Mouse (Mus musculus) T-cell, adult 2 months (primary cell): ENCODE results near the gene P2rx6.

Source experiments
- DNase-seq: peaks from one replicate; pipeline ENCODE4 v3.0.0; 2022; ENCODE audit warnings: low spot score

P2rx6 gene

GRCm38 (mm10) chr16:17561128-17561750 is 446 bp upstream of the P2rx6 start, which contains the start of gene Lrrc74b:
Gene Lrrc74b (minus strand): TSS chr16:17561247.
- DNase-seq: no peak

DNA sequence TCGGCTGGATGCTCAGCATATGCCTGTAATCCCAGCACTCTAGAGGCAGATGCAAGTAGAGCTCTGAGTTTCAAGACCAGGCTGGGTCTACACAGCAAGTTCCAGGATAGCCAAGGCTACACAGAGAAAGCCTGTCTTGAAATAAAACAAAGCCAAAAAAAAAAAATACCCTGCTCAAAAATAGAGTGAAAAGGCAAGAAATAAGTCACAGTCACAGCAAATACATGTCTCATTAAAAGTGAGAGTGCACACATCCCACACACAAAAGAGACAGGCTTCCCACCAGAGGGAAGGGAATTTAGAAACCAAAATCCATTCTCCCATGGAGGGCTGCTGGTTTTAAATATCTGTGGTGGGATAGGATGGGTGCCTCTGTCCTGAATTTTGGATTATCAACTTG is 1.9 kb downstream of the P2rx6 start:
- DNase-seq: no peak

DNA sequence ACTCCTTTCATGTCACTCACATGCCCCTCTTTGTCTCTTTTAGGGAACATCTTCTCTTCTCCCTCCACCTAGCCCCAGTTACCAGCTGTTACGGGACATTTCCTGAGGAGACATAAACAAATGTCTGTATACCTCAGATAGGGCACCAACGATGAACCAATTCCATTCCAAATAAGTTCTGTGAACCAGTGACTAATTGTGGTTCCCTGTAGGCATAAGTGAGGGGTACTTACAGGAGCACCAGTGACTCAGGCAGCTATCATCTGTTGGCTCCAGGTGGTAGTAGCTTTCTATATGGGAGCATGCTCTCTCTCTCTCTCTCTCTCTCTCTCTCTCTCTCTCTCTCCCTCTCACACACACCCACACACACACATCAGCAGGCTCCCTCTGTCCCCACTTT is 2.5 kb downstream of the P2rx6 start:
- no peak for DNase-seq

DNA sequence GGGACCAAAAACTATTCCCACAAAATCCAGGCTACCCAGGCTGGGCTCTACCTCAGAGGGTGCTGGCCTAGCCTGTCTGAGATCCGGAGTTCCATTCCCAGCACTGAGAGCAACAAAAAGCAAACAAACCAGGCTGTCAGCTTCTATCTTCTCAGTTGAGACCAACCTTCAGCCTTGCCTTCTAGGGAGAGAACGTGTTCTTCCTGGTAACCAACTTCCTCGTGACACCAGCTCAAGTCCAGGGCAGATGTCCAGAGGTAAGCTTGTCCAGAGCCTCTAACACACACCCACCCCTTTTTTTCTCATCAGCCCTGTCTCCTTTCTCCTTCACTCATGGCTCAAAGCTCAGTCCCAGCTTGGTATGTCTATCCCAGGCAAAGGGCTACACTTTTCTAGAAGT is 3.1 kb downstream of the P2rx6 start:
- DNase-seq: no peak

DNA sequence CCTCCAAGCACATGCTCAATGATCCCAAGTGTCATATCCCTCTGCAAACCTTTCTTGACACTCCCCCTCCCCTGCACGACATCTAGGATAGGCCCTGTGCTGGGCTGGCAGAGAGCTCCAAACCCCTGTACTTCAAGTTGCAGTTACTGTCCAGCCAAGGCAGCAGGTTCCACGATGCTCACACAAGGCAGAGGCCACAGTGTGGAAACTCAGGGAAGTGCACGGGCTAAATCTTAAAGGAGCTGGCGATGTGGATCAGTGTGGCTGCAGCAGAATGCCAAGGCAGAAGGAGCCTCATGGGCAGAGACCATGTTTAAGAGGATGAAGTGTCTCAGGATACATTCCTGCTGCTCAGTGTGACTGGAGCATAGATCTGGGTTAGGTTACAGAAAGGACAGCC is 4.5 kb downstream of the P2rx6 start:
- no peak for DNase-seq

- DNase-seq: no peak
Observed at GRCm38 (mm10) chr16:17575870-17576824, 14.5 kb downstream of the P2rx6 start.

GRCm38 (mm10) chr16:17576825-17577215 is 15.1 kb downstream of the P2rx6 start:
- no peak for DNase-seq

GRCm38 (mm10) chr16:17583064-17583463 is 21.4 kb downstream of the P2rx6 start, which contains the start of gene Slc7a4:
Gene Slc7a4 (minus strand): TSS chr16:17583214.
- DNase-seq: no peak

DNA sequence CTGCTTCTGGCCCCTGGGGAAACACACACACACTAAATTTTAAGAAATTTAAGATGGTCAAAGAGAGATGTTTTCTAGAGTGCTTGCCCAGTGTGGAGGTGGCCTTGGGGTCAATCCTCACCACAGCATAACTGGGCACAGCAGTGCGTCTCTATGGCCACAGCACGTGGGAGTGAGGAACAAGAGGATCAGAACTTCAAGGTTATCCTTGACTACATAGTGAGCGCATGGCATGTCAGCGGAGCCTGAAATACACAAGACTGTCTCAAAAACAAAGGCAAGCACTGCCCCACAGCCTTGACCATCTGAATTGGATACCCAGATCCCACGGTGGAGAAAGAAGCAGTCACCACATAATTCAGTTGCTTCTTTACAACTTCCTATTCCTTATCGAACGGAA is 22.9 kb downstream of the P2rx6 start:
- no peak for DNase-seq

DNA sequence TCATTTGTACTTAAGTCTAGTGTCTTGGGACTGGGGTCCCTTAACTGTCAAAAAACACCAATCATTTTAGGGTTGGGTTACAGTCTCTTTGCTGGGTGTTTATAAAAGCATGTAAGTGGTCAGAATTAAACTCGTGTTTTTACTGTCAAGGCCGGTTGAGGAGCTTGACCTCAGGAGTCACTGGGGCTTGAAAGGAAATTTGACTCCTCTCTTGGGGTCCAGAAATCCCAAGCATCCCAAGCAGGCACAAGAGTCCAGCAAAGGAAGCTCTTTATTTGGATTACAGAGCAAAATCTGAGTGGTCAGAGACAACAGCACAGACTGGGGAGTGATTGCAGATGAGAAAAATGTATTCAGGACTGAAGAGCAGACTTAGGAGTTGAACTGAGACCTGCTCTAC is 29.0 kb downstream of the P2rx6 start:
- no peak for DNase-seq

GRCm38 (mm10) chr16:17600944-17601562 is 39.4 kb downstream of the P2rx6 start:
- no peak for DNase-seq

DNA sequence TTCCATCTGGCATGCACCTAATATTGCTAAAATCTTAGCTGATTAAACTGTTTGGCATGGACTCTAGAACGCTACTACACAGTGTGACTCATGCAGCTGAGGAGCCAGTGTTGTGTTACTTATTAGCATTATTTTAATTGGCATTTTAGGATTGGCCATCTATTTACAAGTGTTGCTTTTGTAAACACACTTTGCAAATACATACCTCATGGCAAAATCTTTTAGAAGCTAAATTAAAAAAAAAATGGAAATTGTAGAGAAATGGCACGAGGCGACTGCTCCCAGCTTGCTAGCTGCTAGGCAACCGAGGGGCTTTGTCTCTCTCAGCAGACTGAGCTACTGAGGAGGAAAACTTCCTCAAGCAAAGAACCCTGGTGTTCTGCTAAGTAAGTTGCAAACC is 43.3 kb downstream of the P2rx6 start:
- no peak for DNase-seq

GRCm38 (mm10) chr16:17605684-17606083 is 44.0 kb downstream of the P2rx6 start:
- DNase-seq: no peak

GRCm38 (mm10) chr16:17611383-17611782 is 49.7 kb downstream of the P2rx6 start:
- DNase-seq: no peak

- peak; percentile 4 for DNase-seq
Observed at GRCm38 (mm10) chr16:17614740-17615139, 53.1 kb downstream of the P2rx6 start.

- DNase-seq: no peak
Observed at GRCm38 (mm10) chr16:17616212-17616611, 54.5 kb downstream of the P2rx6 start.

- DNase-seq: peak; percentile 35
Observed at GRCm38 (mm10) chr16:17617922-17618565, 56.4 kb downstream of the P2rx6 start.

DNA sequence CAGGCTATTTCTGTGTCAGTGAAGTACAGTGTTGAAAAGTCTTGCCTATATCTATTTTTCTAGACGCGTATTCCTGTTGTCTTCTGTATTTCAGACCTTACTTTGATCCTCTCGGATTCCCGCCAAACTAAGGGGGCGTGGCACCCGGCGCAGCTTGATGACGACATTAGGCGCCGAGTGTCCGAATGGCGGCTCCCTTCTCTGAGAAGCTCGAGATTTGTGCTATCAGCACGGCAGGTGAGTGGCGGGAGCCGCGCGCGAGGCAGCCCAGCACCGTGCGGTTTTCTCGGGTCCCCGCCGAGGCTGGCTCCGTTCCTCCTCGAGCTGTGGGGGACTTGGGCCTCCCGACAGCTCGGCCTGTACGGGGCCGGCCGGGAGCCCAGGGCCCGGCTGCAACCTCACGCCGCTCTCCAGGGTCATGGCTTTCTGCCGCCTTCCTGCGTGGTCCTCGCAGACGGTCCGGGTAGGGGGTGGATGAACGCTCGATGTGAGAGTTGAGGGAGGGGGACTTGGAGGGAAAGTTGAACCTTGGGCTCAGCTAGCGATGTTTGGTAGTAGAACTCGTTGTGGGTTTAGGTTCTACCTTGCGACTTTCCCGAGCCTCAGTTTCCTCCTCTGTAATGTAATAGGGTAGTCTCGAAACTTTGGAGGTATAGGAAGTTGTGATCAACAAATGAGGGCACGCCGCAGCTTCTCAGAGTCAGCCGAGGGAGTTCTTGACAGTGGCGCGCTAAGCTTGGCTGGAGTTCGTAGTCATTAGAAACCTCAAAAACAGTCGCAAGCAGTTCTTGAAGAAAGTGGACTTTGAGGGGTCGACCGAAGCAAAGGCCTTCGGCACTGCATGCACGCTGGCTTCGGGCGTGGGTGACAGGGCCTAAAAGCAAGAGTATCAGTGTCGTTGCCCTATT is 57.8 kb downstream of the P2rx6 start, which contains the start of gene Smpd4:
Gene Smpd4, plus strand, starts transcription at position 157 of the 908 bp plus-strand sequence.
- peak; percentile 88 for DNase-seq

DNA sequence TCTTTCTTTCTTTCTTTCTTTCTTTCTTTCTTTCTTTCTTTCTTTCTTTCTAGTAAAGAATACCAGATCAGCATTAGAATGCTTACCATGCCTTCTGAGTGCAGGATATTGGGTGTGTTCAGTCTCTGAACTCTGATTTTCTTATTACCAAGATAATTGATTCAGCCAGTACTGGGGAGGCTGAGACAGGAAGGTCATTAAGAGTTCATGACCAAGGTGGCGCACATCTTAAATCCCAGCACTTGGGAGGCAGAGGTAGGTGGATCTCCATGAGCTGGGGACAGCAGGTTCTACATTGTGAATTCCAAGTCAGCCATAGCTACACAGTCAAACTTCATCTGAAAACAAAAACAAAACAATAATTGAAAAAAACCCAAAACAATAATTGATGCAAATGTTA is 60.3 kb downstream of the P2rx6 start:
- no peak for DNase-seq

DNA sequence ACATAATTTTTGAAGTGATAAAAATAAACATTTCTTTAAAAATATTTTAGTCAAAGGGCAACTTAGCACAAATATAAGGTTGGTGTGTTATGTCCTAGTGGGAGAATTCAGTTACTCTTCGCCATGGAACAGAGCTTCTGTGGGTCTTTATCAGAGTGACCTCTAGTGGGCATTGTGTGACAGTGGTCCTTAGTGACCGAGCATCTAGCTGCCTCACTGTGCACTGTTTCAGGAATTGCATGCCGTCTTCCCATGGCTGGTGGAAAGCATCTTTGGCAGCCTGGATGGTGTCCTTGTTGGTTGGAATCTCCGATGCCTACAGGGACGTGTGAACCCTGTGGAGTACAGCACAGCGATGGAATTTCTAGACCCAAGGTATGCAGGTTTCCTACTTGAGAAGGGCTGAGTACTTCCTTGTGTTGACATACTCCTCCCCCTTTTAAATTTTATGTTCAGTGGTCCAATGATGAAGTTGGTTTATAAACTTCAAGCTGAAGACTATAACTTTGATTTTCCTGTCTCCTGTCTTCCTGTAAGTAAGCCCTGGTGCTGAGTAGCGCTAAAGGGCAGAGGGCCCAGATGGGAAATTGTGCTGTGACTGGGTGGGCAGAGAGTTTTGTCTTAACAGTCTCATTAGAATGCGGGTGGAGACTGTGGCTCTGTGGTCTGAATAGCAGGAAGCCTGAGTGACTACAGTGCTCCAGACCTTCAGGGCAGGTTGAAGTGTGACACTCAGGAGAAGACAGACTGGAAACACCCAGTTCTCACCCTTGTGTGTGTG is 64.0 kb downstream of the P2rx6 start:
- no peak for DNase-seq

DNA sequence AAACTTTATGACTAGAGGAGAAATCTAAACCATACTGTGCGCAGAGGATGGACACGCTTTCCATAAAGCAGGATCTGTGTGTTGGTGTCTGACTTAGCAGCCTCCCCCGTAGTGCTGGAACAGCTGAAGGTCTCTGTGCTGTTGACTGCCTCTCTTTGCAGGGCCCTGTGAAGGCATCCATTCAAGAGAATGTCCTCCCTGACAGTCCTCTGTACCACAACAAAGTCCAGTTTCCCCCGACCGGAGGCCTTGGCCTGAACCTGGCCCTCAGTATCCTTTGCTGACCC is 64.5 kb downstream of the P2rx6 start:
- no peak for DNase-seq
